Mouse (Mus musculus) olfactory bulb, adult 2 months (tissue): ENCODE results near the gene Fgfr2.

Experiments used
- CTCF ChIP-seq: fragments of 200-500 bp; IDR thresholded peaks from 2 replicates; pipeline ENCODE4 v1.5.1; 2012; ENCODE audit warnings: low read depth, mild to moderate bottlenecking, low read length, moderate library complexity; ENCODE audit not compliant: insufficient read depth
- POLR2A ChIP-seq: fragments of 200-500 bp; IDR thresholded peaks from 2 replicates; pipeline ENCODE4 v1.6.1; 2012; ENCODE audit warnings: mild to moderate bottlenecking, low read depth, low read length, moderate library complexity; ENCODE audit not compliant: insufficient read depth

GRCm38 (mm10) chr7:133048085-133048630 lies 75.0 kb downstream of the Fgfr2 start:
- TF ChIP-seq CTCF (no peak), POLR2A (no peak)
